ENCODE assay signal across 8 mouse cellular contexts in the genomic region with DNA sequence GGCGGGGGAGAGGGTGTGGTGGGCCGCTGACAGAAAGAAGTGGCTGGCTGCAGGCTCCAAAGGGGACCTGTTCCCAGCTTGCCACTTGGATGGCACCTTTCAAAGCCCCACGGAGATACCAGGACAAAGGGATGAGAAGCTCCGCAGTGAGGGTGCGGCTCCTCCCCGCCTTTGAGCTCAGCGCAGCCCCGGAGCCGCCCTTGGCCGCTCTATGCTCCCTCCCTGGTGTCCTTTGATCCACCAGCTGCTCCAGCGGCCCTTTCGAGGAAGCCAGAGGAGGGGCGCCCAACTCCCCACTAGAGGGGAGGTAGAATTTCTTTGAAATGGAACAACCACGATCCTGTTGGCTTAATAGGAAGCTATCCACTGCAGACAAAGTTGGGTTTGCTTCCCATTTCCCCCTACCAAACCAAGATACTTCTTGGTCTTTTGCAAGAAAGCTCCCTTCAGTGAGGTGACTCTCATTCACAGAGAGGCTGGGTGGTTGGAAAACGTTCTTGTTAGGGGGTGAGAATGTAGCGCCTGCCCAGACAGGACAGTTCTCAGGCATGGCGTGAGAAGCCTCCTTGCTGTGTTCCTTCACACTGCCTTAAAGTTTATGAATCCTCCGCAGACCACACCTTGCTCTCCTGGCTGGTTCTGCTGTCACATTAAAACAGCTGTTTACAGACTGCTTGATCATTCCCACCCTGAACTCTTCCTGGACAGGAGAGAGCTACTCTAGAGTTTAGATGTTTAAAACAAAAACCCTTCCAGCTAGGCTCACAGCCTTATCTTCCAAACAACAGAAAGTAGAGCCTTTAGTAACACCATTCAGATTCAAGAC. TPM values are rescaled to one million over a fixed set of nuclear protein-coding genes. Genes with fewer than 3 reads are reported as not detected.
DNase-seq lines count a peak whose midpoint lies in the region; ATAC-seq and TF ChIP-seq lines count a peak whose summit lies in the region.

No protein-coding gene starts in this region.

- H3K36me3 ChIP-seq in forebrain, embryonic 11.5 days (ENCODE audit: control insufficient read depth, insufficient read depth, low read length) = no peaks in the 10 kb centered on the region
- H3K36me3 ChIP-seq in hindbrain, postnatal 0 days (ENCODE audit: insufficient read depth, low read length) = no peaks in the 10 kb centered on the region
- no peaks in the 10 kb centered on the region for H3K36me3 ChIP-seq in midbrain, embryonic 14.5 days (ENCODE audit: control insufficient read depth, insufficient read depth, low read length)

- H3K27ac ChIP-seq in forebrain, embryonic 11.5 days (ENCODE audit: low read depth, low read length) = no peak overlapping the region
- H3K27ac ChIP-seq in hindbrain, postnatal 0 days = no peak overlapping the region
- no peak overlapping the region for H3K27ac ChIP-seq in midbrain, embryonic 14.5 days (replicated peaks; ENCODE audit: low read depth, low read length)

- H3K4me3 ChIP-seq in forebrain, embryonic 11.5 days (ENCODE audit: low read depth, low read length) = peak overlapping the region; percentile 21
- H3K4me3 ChIP-seq in hindbrain, postnatal 0 days (ENCODE audit: low read length) = peak overlapping the region; percentile 13
- H3K4me3 ChIP-seq in midbrain, embryonic 14.5 days (replicated peaks; ENCODE audit: low read depth, low read length) = peak overlapping the region; percentile 22

- DNase-seq in ovary, postnatal 36 days (ENCODE audit: low spot score) = peak; percentile 28
- DNase-seq in ovary, postnatal 14 days (ENCODE audit: low spot score) = no peak
- DNase-seq in forebrain, embryonic 11.5 days (ENCODE audit: low spot score) = no peak
- DNase-seq in hindbrain, postnatal 0 days (ENCODE audit: low spot score) = no peak
- DNase-seq in midbrain, embryonic 14.5 days = peak; percentile 55
- DNase-seq in testis, postnatal 14 days (ENCODE audit: low spot score) = no peak
- no peak for DNase-seq in right cerebral cortex, adult 18-20 months

- H3K4me1 ChIP-seq in forebrain, embryonic 11.5 days (replicated peaks; ENCODE audit: control insufficient read depth, insufficient read depth, low read length) = peaks cover 21% of the 10 kb centered on the region; the same call in 1 of the 2 replicates
- peaks cover 7% of the 10 kb centered on the region; the same call in 1 of the 2 replicates for H3K4me1 ChIP-seq in hindbrain, postnatal 0 days (ENCODE audit: insufficient read depth, low read length)
- peaks cover 21% of the 10 kb centered on the region for H3K4me1 ChIP-seq in midbrain, embryonic 14.5 days (ENCODE audit: control insufficient read depth, insufficient read depth, low read length)

- 0 out of 2 replicates have a peak, but pooled peaks have one; percentile 16 for TF ChIP-seq CTCF in hindbrain, postnatal 0 days (IDR thresholded peaks at IDR 0.05; ENCODE audit: low read depth)

- peak overlapping the region; percentile 46 for H3K4me2 ChIP-seq in forebrain, embryonic 11.5 days (ENCODE audit: low read depth, low read length, severe bottlenecking)
- peak overlapping the region; percentile 42 for H3K4me2 ChIP-seq in hindbrain, postnatal 0 days (ENCODE audit: low read depth, low read length)
- H3K4me2 ChIP-seq in midbrain, embryonic 14.5 days (ENCODE audit: low read length) = peak overlapping the region; percentile 51

- no peak for ATAC-seq in forebrain, embryonic 11.5 days (replicated peaks; ENCODE audit: low FRiP score)
- no peak for ATAC-seq in hindbrain, postnatal 0 days
- no peak for ATAC-seq in midbrain, embryonic 14.5 days (ENCODE audit: low FRiP score, low TSS enrichment)
- no peak for ATAC-seq in monocyte, adult 5-6 weeks (replicated peaks; ENCODE audit: insufficient number of reproducible peaks, low FRiP score, low TSS enrichment, poor library complexity, severe bottlenecking)

- 9% methylated on average over 18 of the region's 18 CpGs for WGBS in forebrain, embryonic 11.5 days
- WGBS in hindbrain, postnatal 0 days = 11% methylated on average over 18 of the region's 18 CpGs
- 6% methylated on average over 18 of the region's 18 CpGs for WGBS in midbrain, embryonic 14.5 days

- peak overlapping the region; percentile 41 for H3K9ac ChIP-seq in forebrain, embryonic 11.5 days (ENCODE audit: low read length)
- H3K9ac ChIP-seq in hindbrain, postnatal 0 days (replicated peaks; ENCODE audit: low read length) = 0 out of 2 replicates have a peak overlapping the region, but pooled peaks have one; percentile 14
- H3K9ac ChIP-seq in midbrain, embryonic 14.5 days (replicated peaks; ENCODE audit: low read length) = peak overlapping the region; percentile 42; the same call in 1 of the 2 replicates

- H3K9me3 ChIP-seq in forebrain, embryonic 11.5 days (ENCODE audit: control insufficient read depth, low read length) = no peaks in the 10 kb centered on the region
- no peaks in the 10 kb centered on the region for H3K9me3 ChIP-seq in hindbrain, postnatal 0 days (ENCODE audit: low read length)
- no peaks in the 10 kb centered on the region for H3K9me3 ChIP-seq in midbrain, embryonic 14.5 days (ENCODE audit: control insufficient read depth, low read length)

- H3K27me3 ChIP-seq in forebrain, embryonic 11.5 days (ENCODE audit: control insufficient read depth, insufficient read depth, low read length) = peaks cover 20% of the 10 kb centered on the region
- no peaks in the 10 kb centered on the region; the same call in 1 of the 2 replicates for H3K27me3 ChIP-seq in hindbrain, postnatal 0 days (ENCODE audit: insufficient read depth, low read length)
- H3K27me3 ChIP-seq in midbrain, embryonic 14.5 days (ENCODE audit: control insufficient read depth, insufficient read depth, low read length) = peaks cover 31% of the 10 kb centered on the region

RNA-seq across cellular contexts. Expression of gene Ccdc186, which starts 45.9 kb away (rescaled TPM):
- 17.7 and 20.1 TPM in 2 replicates for polyA plus RNA-seq in forebrain, embryonic 11.5 days (2014; fragmentation: Nextera tagmentation; extraction: Ambion mirVana)
- 11.7 and 12.4 TPM in 2 replicates for total RNA-seq in hindbrain, postnatal 0 days (2014; rRNA removed)
- 21.7 and 22.7 TPM in 2 replicates for polyA plus RNA-seq in hindbrain, postnatal 0 days (2015; fragmentation: Nextera tagmentation; extraction: Ambion mirVana)
- polyA plus RNA-seq in midbrain, embryonic 14.5 days (2014; fragmentation: Nextera tagmentation; extraction: Ambion mirVana) = 24.6 and 27.7 TPM in 2 replicates
- total RNA-seq in monocyte, adult 5-6 weeks (2017) = 48.5 to 64.0 TPM (median 63.6 TPM) in 3 replicates

RNA-seq across cellular contexts. Expression of gene Tdrd1, which starts 49.9 kb away (rescaled TPM):
- 0.43 and 0.45 TPM in 2 replicates for polyA plus RNA-seq in forebrain, embryonic 11.5 days (2014; fragmentation: Nextera tagmentation; extraction: Ambion mirVana)
- total RNA-seq in hindbrain, postnatal 0 days (2014; rRNA removed) = 0.94 and 1.0 TPM in 2 replicates
- 0.68 and 0.81 TPM in 2 replicates for polyA plus RNA-seq in hindbrain, postnatal 0 days (2015; fragmentation: Nextera tagmentation; extraction: Ambion mirVana)
- 0.27 and 0.63 TPM in 2 replicates for polyA plus RNA-seq in midbrain, embryonic 14.5 days (2014; fragmentation: Nextera tagmentation; extraction: Ambion mirVana)
- total RNA-seq in monocyte, adult 5-6 weeks (2017) = 0.19 TPM in 1 of 3 replicates, not detected in the others

RNA-seq across cellular contexts. Expression of gene Adrb1, which starts 54.1 kb away (rescaled TPM):
- 0.17 and 0.23 TPM in 2 replicates for polyA plus RNA-seq in forebrain, embryonic 11.5 days (2014; fragmentation: Nextera tagmentation; extraction: Ambion mirVana)
- total RNA-seq in hindbrain, postnatal 0 days (2014; rRNA removed) = 3.2 and 7.0 TPM in 2 replicates
- polyA plus RNA-seq in hindbrain, postnatal 0 days (2015; fragmentation: Nextera tagmentation; extraction: Ambion mirVana) = 1.7 and 2.1 TPM in 2 replicates
- polyA plus RNA-seq in midbrain, embryonic 14.5 days (2014; fragmentation: Nextera tagmentation; extraction: Ambion mirVana) = 0.91 and 1.2 TPM in 2 replicates
- total RNA-seq in monocyte, adult 5-6 weeks (2017) = 12.4 to 20.2 TPM (median 15.5 TPM) in 3 replicates

Comparison
In these comparisons a context has a peak if more than half of its experiments do, and no peak if none do; other contexts are left out.
1. DNase-seq: peak in ovary, postnatal 36 days (single experiment) and midbrain, embryonic 14.5 days (single experiment); none in ovary, postnatal 14 days (single experiment), forebrain, embryonic 11.5 days (single experiment), hindbrain, postnatal 0 days (single experiment), testis, postnatal 14 days (single experiment) and right cerebral cortex, adult 18-20 months (single experiment).
2. Peak in every context shown above with its lines, with median percentiles within 50 percentile points of each other: H3K4me2 ChIP-seq, H3K4me3 ChIP-seq and H3K9ac ChIP-seq.